Mouse (Mus musculus): ENCODE measurements at regions not wholly inside any gene's neighbourhood (a gene's known extent, or its start where the extent isn't known, plus 50 kb on each side); places are given as distances from the start of the nearest gene placed in this dataset.

DNA sequence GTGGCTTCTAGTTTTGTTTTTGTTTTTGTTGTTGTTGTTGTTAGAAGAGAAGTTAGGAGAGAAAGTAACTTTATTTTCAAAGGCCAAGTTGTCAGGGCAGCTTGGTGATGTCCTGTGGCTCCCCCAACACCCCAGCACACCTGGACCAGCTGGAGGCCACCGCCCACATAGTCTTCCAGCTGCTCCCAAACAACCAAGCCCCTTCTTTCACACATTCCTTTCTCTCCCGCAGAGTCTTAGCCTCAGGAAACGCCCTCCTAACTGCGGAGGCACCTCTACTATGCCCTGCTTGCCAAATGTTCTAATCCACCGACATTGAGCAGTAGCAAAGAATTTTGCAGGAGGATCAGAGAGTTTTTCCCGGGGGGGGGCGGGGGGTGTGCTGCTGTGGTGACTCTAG lies 72.3 kb downstream of the Mcfd2 start:
- TF ChIP-seq CTCF (IDR thresholded peaks at IDR 0.05; ENCODE audit: low read depth) = no peak
- TF ChIP-seq EP300 (IDR thresholded peaks at IDR 0.05; ENCODE audit: low read depth) = no peak
